Mouse (Mus musculus) myocyte (in vitro differentiated cells): ENCODE data around the gene Serpinb13.

Source experiments
- CEBPB ChIP-seq: IDR thresholded peaks from 2 replicates; pipeline ENCODE4 v1.6.1; 2011; ENCODE audit warnings: mild to moderate bottlenecking, moderate library complexity; ENCODE audit not compliant: poor library complexity, insufficient read depth, severe bottlenecking
- E2F4 ChIP-seq: IDR thresholded peaks from one replicate; pipeline ENCODE4 v1.6.1; 2011; ENCODE audit warnings: mild to moderate bottlenecking, control low read depth, moderate library complexity; ENCODE audit not compliant: insufficient read depth
- MAX ChIP-seq: IDR thresholded peaks from one replicate; pipeline ENCODE4 v1.6.1; 2011; ENCODE audit warnings: low read depth, mild to moderate bottlenecking, control low read depth
- MYOD1 ChIP-seq, 3 experiments: IDR thresholded peaks; one replicate each; pipeline ENCODE4 v1.6.1; 2011; ENCODE audit warnings: control low read depth in 2 of 3, low read depth in 2 of 3, mild to moderate bottlenecking in 2 of 3, moderate library complexity in 1 of 3; ENCODE audit not compliant: insufficient read length in 2 of 3, control insufficient read depth in 1 of 3
- MYOG ChIP-seq, 3 experiments: IDR thresholded peaks; one replicate each; pipeline ENCODE4 v1.6.1; 2011; ENCODE audit warnings: control low read depth in 2 of 3, low read depth in 2 of 3, mild to moderate bottlenecking in 2 of 3; ENCODE audit not compliant: insufficient read length in 2 of 3, control insufficient read depth in 1 of 3, insufficient read depth in 1 of 3
- POLR2A ChIP-seq: IDR thresholded peaks from one replicate; pipeline ENCODE4 v1.6.1; 2011; ENCODE audit warnings: low read depth, mild to moderate bottlenecking, control low read depth, moderate library complexity; ENCODE audit not compliant: insufficient read length
- POLR2AphosphoS2 ChIP-seq: IDR thresholded peaks from one replicate; pipeline ENCODE4 v1.6.1; 2011; ENCODE audit warnings: low read depth, control low read depth; ENCODE audit not compliant: insufficient read length
- SRF ChIP-seq: IDR thresholded peaks from one replicate; pipeline ENCODE4 v1.6.1; 2011; ENCODE audit warnings: low read depth; ENCODE audit not compliant: control insufficient read depth, insufficient read length
- TCF12 ChIP-seq: IDR thresholded peaks from one replicate; pipeline ENCODE4 v1.6.1; 2011; ENCODE audit warnings: mild to moderate bottlenecking, control low read depth; ENCODE audit not compliant: poor library complexity, insufficient read depth, severe bottlenecking

- TF ChIP-seq MAX (no peak), POLR2A (no peak), MYOD1 (IDR thresholded peaks at IDR 0.05; ENCODE audit: control insufficient read depth in 1 of 3, insufficient read length in 2 of 3, low read depth in 2 of 3) (no peak), E2F4 (no peak), TCF12 (no peak), CEBPB (no peak), SRF (no peak), MYOG (IDR thresholded peaks at IDR 0.05; ENCODE audit: control insufficient read depth in 1 of 3, insufficient read depth in 1 of 3, insufficient read length in 2 of 3, low read depth in 2 of 3) (no peak), POLR2AphosphoS2 (no peak)
Observed at GRCm38 (mm10) chr1:107000424-107000823, 19.6 kb downstream of the Serpinb13 start.
